Mouse (Mus musculus) heart, embryonic 11.5 days (tissue): ENCODE data around the gene Spock1. TPM values are rescaled to one million over a fixed set of nuclear protein-coding genes. Genes with fewer than 3 reads are reported as not detected.

Experiments used
- ATAC-seq: fragments of 200-750 bp; cut with Nextera tagmentation; replicated peaks from 2 replicates; pipeline ENCODE4 v1.8.0; 2017; ENCODE audit warnings: moderate library complexity; ENCODE audit not compliant: insufficient number of reproducible peaks, low FRiP score, low TSS enrichment
- H3K27ac ChIP-seq: fragments of 300-500 bp; sonication (generic); 2 replicates; pipeline ENCODE4 v1.5.1; 2014; ENCODE audit warnings: mild to moderate bottlenecking, low read depth, low read length
- H3K27me3 ChIP-seq: fragments of 300-500 bp; sonication (generic); 2 replicates; pipeline ENCODE4 v1.6.1; 2014; ENCODE audit warnings: mild to moderate bottlenecking, low read length, mixed read lengths; ENCODE audit not compliant: control insufficient read depth, insufficient read depth
- H3K36me3 ChIP-seq: fragments of 300-500 bp; sonication (generic); 2 replicates; pipeline ENCODE4 v1.6.1; 2014; ENCODE audit warnings: mild to moderate bottlenecking, low read length, moderate library complexity, mixed read lengths; ENCODE audit not compliant: control insufficient read depth, insufficient read depth
- H3K4me1 ChIP-seq: fragments of 300-500 bp; sonication (generic); 2 replicates; pipeline ENCODE4 v1.6.1; 2014; ENCODE audit warnings: low read length; ENCODE audit not compliant: control insufficient read depth, insufficient read depth
- H3K4me2 ChIP-seq: fragments of 300-500 bp; sonication (generic); 2 replicates; pipeline ENCODE4 v1.6.1; 2014; ENCODE audit warnings: mild to moderate bottlenecking, moderate library complexity
- H3K4me3 ChIP-seq: fragments of 300-500 bp; sonication (generic); 2 replicates; pipeline ENCODE4 v1.5.1; 2014; ENCODE audit warnings: low read depth, low read length
- H3K9ac ChIP-seq: fragments of 300-500 bp; sonication (generic); 2 replicates; pipeline ENCODE4 v1.6.1; 2014; ENCODE audit warnings: mild to moderate bottlenecking, low read depth, low read length, moderate library complexity
- H3K9me3 ChIP-seq: fragments of 300-500 bp; sonication (generic); replicated peaks from 2 replicates; pipeline ENCODE4 v1.6.1; 2016; ENCODE audit warnings: low read length; ENCODE audit not compliant: control insufficient read depth
- WGBS: fragments of 180-500 bp; shearing (Covaris S2); extraction: QIAGEN DNeasy Blood & Tissue Kit; methylation state at CpG from one replicate; pipeline ENCODE4 v1.1.7; 2014; ENCODE audit not compliant: insufficient replicate concordance; 5-methylcytosine and 5-hydroxymethylcytosine counted together
- polyA plus RNA-seq: library from polyadenylated mRNA; unstranded; fragments of >200 nt; fragmentation: Nextera tagmentation; extraction: Ambion mirVana; gene quantifications from 2 replicates; pipeline ENCODE4 v1.2.1, GENCODE M21; 2014

The Spock1 gene
- polyA plus RNA-seq, 1 experiment from 2014 or later, result 0.69 TPM

GRCm38 (mm10) chr13:57647456-57647855 is 260.7 kb downstream of the Spock1 start:
- no peaks in the 10 kb centered on the region for H3K9me3 ChIP-seq
- no peak overlapping the region for H3K9ac ChIP-seq
- no peak overlapping the region for H3K4me2 ChIP-seq
- 66% methylated on average over 4 of the region's 4 CpGs for WGBS
- no peak overlapping the region for H3K4me3 ChIP-seq
- H3K4me1 ChIP-seq, result no peaks in the 10 kb centered on the region
- H3K27ac ChIP-seq, result no peak overlapping the region
- ATAC-seq, result no peak
- H3K27me3 ChIP-seq, result no peaks in the 10 kb centered on the region
- no peaks in the 10 kb centered on the region for H3K36me3 ChIP-seq

DNA sequence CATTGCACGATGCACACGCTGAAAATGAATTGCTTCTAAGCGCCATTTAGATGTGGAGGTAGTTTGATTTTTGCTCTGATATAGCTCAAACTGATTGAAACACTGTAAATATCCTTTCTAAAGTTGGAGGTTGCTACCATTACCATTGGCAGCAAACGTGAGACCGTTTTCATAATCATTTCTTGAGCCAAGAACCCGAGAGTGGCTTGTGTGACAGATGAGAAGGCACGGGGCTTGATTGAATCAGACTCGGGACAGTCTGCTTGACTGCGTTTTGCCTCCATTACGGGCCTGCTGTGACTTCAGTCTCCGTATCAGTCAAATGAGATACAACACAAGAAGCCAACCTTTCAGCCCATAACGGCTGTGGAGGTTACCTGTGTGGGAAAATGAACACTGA is 265.1 kb downstream of the Spock1 start:
- H3K9me3 ChIP-seq, result no peaks in the 10 kb centered on the region
- H3K4me1 ChIP-seq, result no peaks in the 10 kb centered on the region
- H3K4me3 ChIP-seq, result no peak overlapping the region
- no peak overlapping the region for H3K27ac ChIP-seq
- H3K27me3 ChIP-seq, result no peaks in the 10 kb centered on the region
- no peak overlapping the region for H3K4me2 ChIP-seq
- no peak for ATAC-seq
- no peaks in the 10 kb centered on the region for H3K36me3 ChIP-seq
- H3K9ac ChIP-seq, result no peak overlapping the region
- WGBS, result 87% methylated on average over 12 of the region's 12 CpGs

- no peak overlapping the region for H3K4me2 ChIP-seq
- H3K27ac ChIP-seq, result no peak overlapping the region
- no peaks in the 10 kb centered on the region for H3K36me3 ChIP-seq
- no peaks in the 10 kb centered on the region for H3K9me3 ChIP-seq
- no peak overlapping the region for H3K9ac ChIP-seq
- no peaks in the 10 kb centered on the region for H3K4me1 ChIP-seq
- no peak overlapping the region for H3K4me3 ChIP-seq
- no peaks in the 10 kb centered on the region for H3K27me3 ChIP-seq
- ATAC-seq, result no peak
- 71% methylated on average over 4 of the region's 4 CpGs for whole genome bisulfite sequencing
These were observed 266.5 kb downstream of the Spock1 start for GRCm38 (mm10) chr13:57641649-57642048.

DNA sequence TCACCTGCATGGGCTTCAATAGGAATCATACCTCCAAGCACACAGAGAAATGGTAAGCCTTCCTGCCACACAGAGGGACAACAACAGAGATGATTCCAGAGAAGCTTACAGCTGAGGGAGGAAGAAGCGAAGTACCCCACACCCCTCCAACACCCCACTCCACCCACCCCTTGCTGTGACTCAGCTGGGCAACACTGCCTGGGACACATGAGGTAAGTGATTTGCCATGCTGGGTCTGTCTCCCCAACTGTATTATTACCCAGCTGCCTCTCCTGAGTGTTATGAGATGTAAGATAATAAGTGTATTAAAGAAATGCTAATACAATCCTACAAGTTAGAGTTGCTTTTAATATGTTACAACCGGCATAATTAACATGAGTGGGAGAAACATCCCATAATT is 267.2 kb downstream of the Spock1 start:
- WGBS, result 79% methylated on average over 2 of the region's 2 CpGs
- H3K4me1 ChIP-seq, result no peaks in the 10 kb centered on the region

GRCm38 (mm10) chr13:57638820-57639219 is 269.3 kb downstream of the Spock1 start:
- no peaks in the 10 kb centered on the region for H3K36me3 ChIP-seq
- no peaks in the 10 kb centered on the region for H3K27me3 ChIP-seq
- no peak overlapping the region for H3K4me2 ChIP-seq
- 83% methylated on average over 5 of the region's 5 CpGs for WGBS
- H3K9ac ChIP-seq, result no peak overlapping the region
- H3K4me1 ChIP-seq, result no peaks in the 10 kb centered on the region
- no peak overlapping the region for H3K27ac ChIP-seq
- ATAC-seq, result no peak
- H3K4me3 ChIP-seq, result no peak overlapping the region
- H3K9me3 ChIP-seq, result no peaks in the 10 kb centered on the region

More for the DNA sequence above, 267.2 kb downstream of the Spock1 start:
- Histone ChIP-seq H3K27ac (no peak overlapping the region), H3K27me3 (no peaks in the 10 kb centered on the region), H3K4me2 (no peak overlapping the region), H3K36me3 (no peaks in the 10 kb centered on the region), H3K9me3 (no peaks in the 10 kb centered on the region), H3K9ac (no peak overlapping the region), H3K4me3 (no peak overlapping the region)
- ATAC-seq, result no peak

DNA sequence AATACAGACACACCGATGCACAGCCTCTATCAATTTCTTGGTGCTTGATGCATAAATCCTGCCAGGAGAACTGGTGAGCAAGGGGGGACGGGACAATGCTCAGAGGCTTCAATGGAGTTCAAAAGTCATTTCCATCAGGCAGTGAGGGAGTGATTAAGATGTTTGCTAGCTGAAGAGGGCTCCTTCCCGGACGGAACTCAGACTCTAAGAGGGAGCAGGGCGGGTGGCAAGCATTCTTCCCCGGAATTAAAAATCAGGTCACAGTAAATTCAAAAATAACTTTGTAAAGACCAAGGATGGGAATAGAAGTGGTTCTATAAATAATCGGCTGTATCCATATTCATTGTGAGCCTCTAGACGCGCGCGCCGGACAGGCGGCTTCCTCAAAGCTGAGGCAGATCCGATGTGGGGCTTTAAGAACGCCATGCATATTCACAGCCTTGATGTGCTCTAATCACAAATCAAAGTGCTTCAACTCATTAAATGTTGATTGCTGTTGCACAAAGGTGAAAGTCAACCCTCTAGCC is 270.5 kb downstream of the Spock1 start:
- Histone ChIP-seq H3K36me3 (no peaks in the 10 kb centered on the region), H3K4me1 (no peaks in the 10 kb centered on the region), H3K27me3 (no peaks in the 10 kb centered on the region), H3K4me2 (no peak overlapping the region), H3K9ac (no peak overlapping the region), H3K27ac (no peak overlapping the region), H3K9me3 (no peaks in the 10 kb centered on the region), H3K4me3 (no peak overlapping the region)
- no peak for ATAC-seq
- 88% methylated on average over 15 of the region's 15 CpGs for WGBS

- Histone ChIP-seq H3K27me3 (no peaks in the 10 kb centered on the region), H3K4me1 (no peaks in the 10 kb centered on the region), H3K4me3 (no peak overlapping the region), H3K9ac (no peak overlapping the region), H3K9me3 (no peaks in the 10 kb centered on the region), H3K36me3 (no peaks in the 10 kb centered on the region), H3K27ac (no peak overlapping the region), H3K4me2 (no peak overlapping the region)
- ATAC-seq, result no peak
- 82% methylated on average over 10 of the region's 10 CpGs for WGBS
These were observed 271.0 kb downstream of the Spock1 start for GRCm38 (mm10) chr13:57637080-57637572.

DNA sequence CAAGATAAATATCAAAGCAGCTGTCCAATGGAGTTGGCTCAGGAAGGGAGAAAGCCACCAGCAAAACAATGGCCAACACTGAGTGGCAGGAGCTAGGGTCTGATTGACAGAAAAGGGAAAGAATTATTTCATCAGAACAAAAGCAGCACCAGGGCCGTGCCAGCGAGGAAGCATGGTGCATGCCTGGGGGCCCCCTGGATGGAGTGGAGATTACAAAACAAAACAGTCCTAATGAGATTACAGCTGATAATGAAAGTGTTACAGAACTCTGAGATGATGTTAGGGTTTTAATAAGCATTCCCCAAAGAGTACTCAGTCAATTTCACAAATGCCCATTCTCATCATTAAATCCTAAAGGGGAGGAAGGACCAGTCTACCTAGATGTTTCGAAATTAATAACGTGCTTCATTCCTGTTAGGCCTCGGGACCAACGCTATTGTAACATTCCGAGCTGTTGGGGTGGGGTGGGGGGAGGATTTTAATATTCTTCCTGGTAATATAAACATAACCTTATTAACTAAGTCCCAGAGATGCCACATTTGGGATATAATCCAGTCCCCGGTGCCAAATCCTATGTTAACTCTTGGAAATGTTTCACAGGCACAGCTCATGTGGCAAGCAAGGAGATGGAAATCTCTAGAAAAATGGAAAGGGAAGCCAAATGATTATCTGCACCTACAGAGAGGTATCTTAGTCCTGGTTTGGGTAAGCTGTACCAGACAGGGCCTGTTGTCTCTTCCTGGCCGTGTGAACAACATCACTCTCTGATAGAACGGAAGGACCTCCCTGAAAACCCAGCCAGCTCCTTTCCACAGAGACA is 271.7 kb downstream of the Spock1 start:
- H3K27me3 ChIP-seq, result no peaks in the 10 kb centered on the region
- no peaks in the 10 kb centered on the region for H3K9me3 ChIP-seq
- no peak overlapping the region for H3K4me3 ChIP-seq
- no peak overlapping the region for H3K27ac ChIP-seq
- H3K9ac ChIP-seq, result no peak overlapping the region
- H3K4me1 ChIP-seq, result no peaks in the 10 kb centered on the region
- no peaks in the 10 kb centered on the region for H3K36me3 ChIP-seq
- no peak for ATAC-seq
- no peak overlapping the region for H3K4me2 ChIP-seq
- WGBS, result 74% methylated on average over 10 of the region's 10 CpGs

GRCm38 (mm10) chr13:57630532-57630931 is 277.6 kb downstream of the Spock1 start:
- WGBS, result 77% methylated on average over 4 of the region's 4 CpGs
- no peak overlapping the region for H3K4me3 ChIP-seq
- H3K9ac ChIP-seq, result no peak overlapping the region
- H3K4me2 ChIP-seq, result no peak overlapping the region
- ATAC-seq, result no peak
- no peak overlapping the region for H3K27ac ChIP-seq
- H3K4me1 ChIP-seq, result no peaks in the 10 kb centered on the region
- H3K27me3 ChIP-seq, result no peaks in the 10 kb centered on the region
- H3K9me3 ChIP-seq, result no peaks in the 10 kb centered on the region
- H3K36me3 ChIP-seq, result no peaks in the 10 kb centered on the region
